Mouse (Mus musculus) left cerebral cortex, adult 11 months (tissue): ENCODE results near the gene Acap3.

Experiments used
- DNase-seq: peaks from one replicate; pipeline ENCODE4 v3.0.0; 2022; ENCODE audit warnings: low spot score

Gene Acap3

DNA sequence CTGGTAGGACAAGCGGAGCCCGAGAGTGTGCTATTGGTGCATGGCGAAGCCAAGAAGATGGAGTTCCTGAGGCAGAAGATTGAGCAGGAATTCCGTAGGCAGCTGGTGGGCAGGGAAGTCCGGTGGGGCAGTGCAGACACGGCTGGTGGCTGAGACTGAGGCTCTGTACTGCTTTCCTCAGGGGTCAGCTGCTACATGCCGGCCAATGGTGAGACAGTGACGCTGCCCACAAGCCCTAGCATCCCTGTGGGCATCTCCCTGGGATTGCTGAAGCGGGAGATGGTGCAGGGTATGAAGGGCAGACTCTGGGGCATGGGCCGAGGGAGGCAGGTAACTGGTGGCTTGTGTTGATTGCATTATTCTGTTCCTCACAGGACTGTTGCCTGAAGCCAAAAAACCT lies 3.9 kb upstream of the Acap3 start:
- no peak for DNase-seq

DNA sequence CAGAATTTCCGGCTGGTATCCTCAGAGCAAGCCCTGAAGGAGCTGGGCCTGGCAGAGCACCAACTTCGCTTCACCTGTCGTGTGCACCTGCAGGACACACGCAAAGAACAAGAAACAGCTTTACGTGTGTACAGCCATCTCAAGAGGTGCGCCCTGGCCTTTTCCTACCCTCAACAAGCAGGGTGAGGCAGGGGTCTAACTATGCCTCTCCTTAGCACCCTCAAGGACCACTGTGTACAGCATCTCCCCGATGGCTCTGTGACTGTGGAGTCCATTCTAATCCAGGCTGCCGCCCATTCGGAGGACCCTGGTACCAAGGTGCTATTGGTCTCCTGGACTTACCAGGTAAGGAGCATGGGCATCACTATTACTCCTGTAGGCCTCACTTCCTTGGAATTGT lies 3.4 kb upstream of the Acap3 start:
- no peak for DNase-seq

DNA sequence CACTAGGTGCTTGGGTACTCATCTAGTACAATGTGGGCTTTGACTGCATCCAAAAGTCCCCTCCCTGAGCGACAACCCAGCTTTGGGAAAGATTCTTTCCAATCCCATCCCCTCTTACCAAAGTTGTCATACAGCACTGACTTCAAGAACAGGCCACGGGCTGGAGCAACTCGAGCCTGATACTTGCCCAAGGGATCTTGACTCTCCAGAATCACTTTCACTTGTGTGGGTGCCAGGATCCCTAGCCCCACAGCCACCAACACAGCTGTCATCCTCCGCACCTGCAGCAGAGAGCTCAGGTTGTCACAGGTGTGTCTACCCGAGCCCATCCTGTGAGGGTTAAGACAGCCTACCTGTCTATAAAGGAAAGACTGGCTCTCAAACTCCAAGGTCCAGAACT lies 2.3 kb upstream of the Acap3 start:
- no peak for DNase-seq

DNA sequence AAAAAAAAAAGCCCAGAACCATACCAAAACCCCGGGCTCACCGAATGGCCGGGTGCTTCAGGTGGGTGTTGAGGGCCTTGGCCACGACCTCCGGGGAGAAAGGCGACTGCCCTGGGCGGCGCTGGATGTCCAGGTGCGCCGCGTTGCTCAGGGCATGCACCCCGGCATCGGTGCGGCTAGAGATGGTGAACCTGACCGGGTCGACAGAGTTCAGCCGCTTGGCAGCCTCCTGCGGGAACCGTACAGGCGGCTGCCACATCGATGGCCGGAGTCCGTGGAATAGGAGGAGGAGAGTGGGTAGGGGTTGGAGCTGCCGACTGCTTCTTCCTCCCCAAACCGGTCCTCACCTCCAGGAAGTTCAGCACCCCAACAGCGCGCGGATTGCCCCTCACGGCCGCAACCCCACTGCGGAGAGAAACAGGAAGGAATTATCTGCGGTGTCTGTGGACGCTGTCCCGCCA lies 581 bp upstream of the Acap3 start:
- DNase-seq = no peak

DNA sequence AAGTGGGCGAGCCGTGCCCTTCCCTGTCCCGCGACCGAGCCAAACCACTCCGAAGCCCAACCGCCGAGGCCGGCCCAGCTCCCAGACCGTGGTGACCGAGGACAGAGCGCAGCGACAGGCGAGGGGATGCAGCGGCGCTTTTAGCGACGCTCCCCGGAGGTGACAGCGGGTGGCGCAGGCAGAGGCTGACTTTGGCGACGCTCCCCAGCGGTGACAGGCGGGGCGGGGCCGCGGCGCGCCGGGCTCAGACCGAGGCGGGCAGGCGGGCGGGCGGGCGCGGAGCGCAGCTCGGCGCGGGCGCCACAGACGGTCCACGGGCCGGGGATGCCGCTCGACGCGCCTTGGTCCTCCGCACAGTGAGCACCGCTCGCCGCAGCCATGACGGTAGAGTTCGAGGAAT lies 395 bp downstream of the Acap3 start:
- DNase-seq = peak; percentile 51

DNA sequence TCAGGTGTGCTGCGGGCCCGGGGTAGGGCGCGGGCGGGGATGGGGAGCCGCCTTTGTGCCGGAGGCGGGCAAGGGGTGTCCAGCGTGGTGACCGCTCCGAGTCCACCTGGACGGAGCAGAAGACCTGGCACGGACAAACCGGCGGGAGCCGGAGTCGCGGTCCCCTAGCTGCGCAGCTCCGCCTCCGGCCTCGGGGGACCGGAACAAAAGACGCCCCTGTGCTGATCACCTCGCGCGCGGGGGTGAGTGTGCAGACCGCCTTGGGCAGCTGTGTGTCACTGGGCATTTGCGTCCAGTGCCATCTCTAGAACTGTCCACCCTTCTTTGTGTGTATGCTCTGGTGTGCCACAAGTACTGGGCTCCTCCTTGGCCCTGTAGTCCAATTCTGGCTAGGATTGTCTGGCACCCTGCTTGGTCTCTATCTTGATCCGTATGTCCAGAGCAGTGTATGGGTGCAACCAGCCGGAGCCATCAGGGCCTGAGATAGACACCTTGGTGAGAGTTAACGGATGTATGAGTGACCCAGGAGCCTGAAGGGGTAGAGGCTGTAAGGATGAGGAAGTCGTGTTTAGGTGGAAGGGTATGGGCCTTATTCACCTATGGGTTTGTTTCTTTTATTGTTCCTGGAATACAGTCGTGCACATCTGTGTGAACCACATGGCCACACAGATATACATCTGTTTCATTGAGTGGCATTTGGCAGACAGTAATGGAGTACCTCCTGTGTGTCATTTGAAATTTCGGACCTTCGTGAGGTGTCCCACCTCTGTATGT lies 1.0 kb downstream of the Acap3 start:
- no peak for DNase-seq

DNA sequence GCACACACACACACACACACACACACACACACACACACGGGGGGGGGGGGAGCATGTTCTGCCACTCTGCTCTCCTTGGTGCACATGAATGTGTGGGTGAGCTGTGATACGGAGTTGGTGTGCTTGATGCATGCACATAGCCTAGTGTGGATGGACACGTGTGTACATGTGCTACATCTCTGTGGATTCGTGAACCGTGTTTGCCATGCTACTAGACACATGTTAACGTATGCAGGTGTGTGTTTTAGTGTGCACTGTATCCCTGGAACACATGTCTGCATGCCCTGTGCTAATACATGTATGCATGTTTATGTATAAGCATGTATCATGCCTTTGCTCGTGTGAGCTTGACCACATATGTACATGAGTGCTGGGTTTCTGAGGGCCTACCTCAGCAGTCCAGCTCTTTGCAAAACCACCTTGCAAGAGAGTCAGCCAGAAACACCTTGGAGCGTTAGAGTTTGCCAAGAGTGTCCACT lies 1.6 kb downstream of the Acap3 start:
- DNase-seq = no peak

DNA sequence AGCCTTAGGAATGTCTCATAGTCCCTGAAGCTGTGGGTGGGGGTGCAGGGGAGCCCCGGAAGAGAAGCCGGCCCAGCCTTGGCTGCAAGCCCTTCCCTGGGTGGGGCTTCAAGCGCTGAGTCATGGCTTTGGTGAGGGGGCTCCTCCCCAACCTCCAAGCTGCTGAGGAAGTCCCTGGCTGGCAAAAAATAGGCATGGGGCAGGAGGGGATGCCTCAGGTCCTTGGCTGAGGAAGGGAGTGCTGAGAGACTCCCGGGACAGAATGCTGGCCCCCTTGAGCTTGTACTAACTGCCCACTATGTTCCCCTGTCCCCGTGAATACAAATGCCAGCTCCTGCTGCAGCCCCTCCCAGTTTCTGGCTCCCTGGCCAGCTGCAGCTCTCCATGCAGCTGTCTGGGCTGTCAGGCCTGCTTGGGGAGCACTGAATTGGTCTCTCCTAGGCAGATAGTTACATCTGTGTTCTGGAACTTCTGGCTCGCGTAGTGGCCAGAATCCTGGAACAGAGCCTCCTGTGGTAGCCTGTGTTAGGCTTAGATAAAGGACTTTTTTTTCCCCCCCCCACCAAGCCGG lies 2.8 kb downstream of the Acap3 start:
- no peak for DNase-seq

DNA sequence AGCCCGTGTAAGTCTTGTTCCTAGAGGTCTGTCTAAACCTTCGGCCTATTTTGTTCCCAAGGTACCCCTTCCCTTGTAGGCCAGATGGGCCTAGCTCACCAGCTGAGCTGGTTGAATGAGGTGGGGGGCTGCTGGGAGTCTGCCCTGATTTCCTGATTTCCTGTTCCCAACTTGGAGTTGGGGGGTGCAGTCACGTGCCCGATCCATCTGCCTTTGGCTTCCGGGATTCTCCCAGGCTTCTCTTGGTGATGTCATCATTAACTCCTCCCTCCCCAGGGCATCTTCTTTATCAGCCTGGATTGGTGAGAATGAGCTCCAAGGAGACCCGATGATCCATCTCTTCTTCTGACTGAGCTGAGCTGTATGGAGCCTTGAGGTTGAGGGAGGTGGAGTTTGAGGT lies 3.6 kb downstream of the Acap3 start:
- DNase-seq = peak; percentile 66

DNA sequence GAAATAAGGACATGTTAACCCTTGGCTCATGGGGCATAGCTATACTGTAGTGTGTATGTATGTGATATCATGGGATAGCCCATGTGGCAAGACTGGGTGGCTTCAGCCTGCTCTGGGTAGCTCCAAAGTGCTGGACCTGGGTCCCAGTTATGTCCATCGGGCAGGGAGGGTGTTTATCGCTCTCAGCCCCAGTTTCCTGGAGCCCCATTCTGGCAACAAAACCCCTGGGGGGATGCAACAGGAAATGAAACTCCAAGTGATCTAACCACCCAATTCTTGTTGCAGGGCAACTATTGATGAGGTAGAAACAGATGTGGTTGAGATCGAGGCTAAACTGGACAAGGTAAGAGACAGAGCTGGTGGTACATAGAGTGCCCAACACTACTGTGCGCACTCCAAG lies 4.2 kb downstream of the Acap3 start:
- no peak for DNase-seq

DNA sequence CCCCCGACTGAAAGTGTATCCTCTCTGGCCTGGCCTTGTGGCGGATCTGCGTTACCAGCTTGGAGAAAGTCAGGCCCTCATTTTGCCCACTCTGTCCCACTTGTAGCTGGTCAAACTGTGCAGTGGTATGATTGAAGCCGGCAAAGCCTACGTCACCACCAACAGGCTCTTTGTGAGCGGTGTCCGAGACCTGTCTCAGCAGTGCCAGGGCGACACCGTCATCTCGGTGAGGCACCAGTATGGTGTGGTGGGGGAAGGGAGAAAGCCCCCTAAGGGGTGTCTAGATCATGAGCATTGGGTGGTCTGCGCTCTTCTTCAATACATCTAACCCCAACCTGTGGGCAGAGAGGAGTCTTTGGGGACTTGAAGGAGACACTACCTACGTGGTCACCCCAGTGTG lies 4.8 kb downstream of the Acap3 start:
- DNase-seq = no peak

DNA sequence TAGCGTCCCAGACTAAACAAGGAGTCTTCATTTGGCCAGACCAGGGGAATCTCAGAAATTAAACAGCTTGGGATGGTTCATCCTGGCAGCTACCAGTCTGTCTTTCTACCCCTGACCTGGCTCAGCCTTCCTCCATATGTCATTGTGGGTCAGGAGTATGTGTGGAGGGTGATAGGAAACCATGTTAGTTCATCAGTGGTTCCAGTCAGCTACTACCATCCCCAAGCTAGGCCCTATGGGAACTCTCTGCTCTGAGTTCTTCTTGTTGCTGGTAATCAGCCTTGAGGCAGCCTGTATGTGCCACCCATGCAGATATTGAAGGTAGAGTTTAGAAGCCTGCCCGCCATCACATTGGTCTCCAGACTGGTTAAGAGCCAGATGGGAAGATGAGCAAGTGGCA lies 6.7 kb downstream of the Acap3 start:
- no peak for DNase-seq

DNA sequence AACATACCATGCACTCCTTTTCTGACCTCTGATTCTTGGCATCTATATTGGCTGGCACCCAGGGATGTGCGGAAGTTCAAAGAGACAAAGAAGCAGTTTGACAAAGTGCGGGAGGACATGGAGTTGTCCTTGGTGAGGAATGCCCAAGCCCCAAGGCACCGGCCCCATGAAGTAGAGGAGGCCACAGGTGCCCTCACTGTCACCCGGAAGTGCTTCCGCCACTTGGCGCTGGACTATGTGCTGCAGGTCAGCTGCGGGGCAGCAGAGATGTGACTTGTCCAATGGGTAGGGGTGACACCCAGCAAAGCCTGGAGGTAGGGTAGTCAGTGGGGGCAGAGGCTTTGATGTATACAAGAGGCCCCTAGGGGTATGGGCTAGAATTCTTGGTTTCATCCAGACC lies 7.7 kb downstream of the Acap3 start:
- no peak for DNase-seq

DNA sequence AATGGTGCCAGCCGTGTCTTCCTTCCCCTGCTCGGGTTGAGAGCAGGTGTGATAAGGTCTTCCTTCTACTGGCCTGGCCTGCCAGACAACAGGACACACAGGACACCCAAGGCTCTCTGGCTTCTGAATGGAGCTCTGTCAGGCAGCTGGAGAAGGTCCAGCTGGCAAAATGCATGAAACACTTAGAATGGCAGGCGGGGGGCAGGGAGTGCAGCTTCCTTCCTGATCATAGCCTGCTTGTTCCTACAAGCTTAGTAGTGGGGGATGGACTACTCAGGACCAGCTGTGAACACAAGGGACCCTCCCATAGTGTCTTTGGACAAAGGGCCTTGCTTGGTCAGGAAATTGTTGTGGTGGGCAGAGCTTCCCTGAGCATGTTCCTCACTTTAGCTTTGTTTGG lies 9.6 kb downstream of the Acap3 start:
- DNase-seq = no peak

DNA sequence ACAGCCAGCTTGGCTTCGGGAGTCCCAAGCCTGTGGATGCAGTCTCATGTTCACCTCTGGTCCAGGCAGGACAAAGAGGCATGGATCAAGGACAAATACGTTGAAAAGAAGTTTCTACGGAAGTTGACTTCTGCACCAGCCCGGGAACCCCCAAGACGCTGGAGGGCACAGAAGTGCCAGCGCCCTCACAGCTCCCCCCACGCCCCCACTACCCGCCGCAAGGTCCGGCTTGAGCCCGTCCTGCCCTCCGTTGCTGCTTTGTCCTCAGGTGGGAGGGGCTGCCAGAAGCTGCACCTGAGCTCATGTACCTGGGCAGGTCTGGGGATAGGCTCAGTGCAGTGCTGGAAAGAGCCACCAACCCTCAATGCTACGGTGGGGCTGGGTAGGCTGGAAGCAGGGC lies 11.6 kb downstream of the Acap3 start:
- no peak for DNase-seq

DNA sequence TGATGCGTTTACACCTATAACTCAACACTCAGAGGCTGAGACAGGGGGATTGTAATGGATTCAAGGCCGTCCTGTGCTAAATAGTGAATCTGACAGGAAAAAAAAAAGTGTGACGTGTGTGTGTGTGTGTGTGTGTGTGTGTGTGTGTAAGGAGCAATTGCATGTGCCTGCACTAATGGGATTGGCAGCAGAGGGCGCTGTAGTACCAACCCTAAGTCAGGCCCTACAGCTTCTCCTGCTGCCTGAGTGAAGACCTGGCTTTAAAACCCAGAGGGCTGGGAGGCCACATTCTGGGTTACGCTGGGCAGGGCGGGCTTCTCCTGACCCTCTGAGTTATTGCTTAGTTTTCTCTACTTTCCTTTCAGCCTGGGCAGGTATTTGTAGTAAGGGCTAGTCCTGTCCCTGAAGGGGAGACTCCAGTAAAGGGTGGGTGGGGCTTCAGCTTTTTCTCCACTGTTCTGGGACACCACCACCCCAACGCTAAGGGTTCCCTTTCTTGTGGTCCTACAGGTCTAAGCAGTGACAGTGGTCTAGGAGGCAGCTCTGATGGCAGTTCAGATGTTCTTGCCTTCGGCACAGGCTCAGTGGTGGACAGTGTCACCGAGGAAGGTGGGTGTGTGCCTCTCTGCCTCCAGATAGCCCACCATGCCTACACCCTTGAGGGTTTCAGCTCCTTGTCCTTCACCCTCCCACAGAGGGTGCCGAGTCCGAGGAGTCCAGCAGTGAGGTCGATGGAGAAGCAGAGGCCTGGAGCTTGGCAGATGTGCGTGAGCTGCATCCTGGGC lies 12.9 kb downstream of the Acap3 start:
- DNase-seq = peak; percentile 0

DNA sequence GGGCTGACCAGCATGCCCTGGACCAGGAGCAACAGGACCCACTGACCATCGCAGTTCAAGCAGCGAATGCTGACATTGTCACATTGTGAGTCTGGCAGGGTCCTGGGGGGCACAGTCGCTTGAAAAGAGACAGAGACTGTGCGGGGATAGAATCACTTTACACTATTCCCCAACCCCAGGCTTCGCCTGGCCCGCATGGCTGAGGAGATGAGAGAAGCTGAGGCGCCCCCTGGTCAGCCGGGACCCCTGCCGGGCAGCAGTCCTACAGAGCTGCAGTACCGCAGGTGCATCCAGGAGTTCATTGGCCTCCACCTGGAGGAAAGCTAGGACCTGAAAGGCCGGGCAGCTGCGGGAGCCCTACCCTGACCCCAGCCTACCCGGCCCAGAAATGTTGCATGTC lies 14.0 kb downstream of the Acap3 start:
- peak; percentile 0 for DNase-seq

DNA sequence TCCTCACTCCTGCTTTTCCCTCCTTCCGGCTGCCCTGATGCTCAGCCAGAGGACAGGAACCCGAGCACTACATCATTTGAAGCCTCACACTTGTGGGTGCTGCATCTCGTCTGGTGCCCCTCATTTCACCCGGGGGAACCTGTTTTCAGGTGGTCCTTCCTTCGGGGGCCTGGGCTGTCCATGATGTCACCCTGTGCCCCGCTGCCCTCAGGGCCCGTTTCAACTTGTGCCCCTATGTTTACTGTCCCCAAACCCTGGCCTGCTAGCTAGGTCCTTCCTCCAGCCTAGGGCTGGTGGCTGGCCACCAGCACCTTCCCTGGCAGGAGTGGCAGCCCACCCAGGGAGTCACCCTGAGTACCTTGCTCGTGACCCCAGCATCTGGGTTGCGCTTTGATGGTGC lies 14.5 kb downstream of the Acap3 start:
- DNase-seq = no peak

DNA sequence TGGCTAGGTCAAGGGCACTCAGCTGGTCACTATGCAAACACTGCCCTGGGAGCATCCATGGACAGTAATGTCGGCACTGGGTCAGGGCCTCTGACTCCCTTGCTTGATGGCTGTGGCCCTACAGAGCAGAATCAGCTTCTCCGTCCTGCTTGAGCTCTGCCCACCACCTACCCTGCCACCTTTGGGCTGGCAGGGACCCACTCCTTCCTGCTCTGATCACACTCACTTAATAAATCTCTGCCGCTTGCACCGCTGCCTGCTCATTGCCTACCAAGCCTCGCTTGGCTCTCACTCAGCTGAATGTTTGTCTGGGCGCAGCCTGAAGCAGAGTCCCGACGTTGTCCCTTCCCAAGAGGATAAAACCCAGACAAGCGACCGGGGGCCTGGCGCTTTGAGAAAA lies 15.4 kb downstream of the Acap3 start:
- DNase-seq = no peak

DNA sequence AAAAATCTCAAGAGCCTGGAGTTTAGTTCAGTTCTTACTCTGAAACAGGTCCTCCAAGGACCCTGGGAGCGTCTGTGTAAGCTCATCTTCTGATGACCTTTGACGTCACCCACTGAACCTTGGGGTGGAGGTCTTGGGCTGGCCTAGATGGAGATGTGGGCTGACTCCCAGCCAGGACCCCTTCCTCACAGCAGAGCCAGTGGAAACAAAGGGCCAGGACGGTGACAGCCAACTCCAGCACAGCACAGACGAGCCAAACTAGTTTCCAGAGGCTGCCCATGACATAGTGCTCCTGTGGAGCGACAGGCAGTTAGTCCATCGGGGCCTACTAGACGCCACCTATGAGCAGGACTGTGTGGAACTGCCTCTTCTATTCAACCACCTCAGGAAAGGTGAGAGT lies 16.7 kb downstream of the Acap3 start:
- DNase-seq = no peak

DNA sequence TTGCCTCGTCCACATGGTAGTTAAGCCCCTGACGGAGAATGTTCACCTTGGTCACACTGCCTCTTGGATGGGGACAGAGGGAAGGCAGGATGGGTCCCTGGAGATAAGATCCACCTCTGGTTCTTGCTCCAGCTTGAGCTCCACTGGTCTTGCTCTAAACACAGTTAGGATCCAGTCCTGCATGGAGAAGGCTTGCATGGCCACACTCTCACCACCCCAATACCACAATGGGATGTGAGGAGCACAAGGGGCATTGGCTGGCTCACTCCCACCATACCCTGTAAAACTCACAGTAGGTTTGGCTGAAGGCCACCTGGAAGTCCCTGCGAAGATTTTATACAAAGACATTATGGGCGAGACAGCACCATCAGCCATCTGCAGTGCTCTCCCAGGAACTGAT lies 17.1 kb downstream of the Acap3 start:
- peak; percentile 0 for DNase-seq

DNA sequence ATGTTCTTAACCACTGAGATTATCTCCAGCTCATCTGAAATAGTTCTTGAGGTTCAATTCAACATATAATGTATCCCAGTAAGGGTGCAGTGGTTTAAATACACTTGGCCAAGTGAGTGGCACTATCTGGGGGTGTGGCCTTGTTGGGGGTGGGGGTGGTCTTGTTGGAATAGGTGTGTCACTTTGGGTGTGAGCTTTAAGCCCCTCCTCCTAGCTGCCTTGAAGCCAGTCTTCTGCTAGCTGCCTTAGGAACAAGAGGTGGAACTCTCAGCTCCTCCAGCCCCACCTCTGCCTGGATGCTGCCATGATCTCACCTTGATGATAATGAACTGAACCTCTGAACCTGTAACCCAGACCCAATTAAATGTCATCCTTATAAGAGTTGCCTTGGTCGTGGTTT lies 40.4 kb downstream of the Acap3 start:
- no peak for DNase-seq

DNA sequence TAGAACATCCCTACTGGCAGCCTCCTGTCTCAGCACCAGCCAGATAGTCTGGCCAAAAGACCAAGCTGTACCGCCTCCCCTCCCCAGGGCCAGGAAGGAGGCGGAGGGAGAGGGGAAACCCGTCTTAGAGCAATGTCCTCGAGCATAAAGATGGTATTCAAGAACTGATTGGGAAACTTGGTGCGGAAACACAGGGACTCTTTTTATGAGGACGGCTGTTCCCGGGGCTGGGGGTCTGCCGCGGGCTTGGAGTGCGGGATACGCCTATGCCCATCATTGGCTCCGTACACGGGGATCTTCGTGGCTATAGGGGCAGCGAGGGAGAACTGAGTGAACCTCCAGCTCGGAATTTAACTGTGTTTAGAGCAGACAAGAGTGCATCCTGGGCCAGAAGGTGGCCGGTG lies 51.4 kb downstream of the Acap3 start:
- peak; percentile 34 for DNase-seq
